Mouse (Mus musculus): ENCODE measurements around the gene Htra2.

Gene Htra2

DNA sequence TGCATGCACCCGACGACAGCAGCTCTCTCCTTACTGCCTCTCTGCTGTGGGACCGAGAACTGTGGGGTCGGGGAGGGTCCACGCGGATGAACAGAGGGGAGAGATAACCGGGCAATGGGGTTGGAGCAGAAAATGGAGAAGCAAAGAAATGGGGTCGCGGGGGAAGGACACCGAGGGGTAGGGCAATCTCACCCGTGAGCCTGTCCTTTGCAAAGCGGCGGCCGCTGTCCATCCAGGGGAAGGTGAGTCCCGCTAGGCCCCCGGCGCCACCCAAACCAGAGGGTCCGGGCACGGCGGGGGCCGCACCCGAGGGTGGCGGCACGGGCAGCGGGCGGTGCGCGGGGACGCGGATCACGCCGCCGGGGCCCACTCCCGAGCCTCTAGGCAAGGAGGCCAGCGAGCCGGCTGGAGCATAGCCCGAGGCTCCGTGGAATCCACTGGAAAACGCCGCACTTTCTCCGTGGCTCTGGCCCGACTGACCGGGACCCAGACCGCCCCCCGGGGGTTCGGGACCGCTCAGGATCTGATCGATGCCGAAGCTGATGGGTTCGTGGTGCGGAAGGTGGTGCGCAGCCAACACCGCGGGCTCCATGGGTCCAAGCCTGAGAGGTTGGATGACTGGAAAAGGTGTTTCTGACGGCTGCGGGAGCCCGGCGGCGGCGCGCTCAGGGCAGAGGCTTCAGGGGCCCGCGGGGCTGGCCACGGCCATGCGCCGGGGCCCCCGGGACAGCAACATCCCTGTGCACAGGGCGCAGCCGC is 14.6 kb upstream of the Htra2 start:
- no peak for DNase-seq (ENCODE audit: low spot score)

DNA sequence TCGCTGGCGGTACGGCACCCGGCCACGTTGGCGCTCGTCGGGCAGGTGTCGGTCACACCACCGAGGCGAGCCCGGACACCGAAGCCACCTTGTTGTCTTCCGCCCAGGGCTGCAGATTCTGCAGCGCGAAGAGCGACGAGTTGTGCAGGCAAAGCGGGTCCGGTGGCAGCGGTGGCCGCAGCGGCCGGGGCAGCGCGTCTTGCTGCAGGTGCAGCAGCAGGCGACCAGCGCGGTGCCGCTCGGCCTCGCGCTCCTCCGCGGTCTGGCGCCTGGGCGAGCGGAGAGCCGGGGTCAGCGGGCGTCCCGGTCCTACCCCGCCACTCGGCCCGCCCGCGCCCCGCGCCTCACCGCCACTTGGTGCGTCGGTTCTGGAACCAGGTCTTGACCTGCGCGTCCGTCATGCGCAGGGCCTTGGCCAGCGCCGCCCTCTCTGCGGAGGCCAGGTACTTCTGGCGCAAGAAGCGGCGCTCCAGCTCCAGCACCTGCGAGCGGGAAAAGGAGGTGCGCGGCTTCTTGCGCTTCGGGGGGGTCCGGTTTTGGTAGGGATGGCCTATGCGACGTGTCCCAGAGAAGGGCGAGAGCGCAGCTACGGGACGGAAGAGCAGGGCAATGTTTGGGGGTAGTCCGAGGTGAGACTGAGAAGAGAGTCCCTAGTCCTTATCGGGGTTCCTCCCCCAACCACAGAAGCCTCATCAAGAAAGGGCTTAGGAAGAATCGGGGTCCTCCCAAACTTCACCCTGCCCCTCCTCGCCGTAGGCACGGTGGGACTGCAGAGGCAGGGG is 13.8 kb upstream of the Htra2 start:
- DNase-seq (ENCODE audit: low spot score), result no peak

DNA sequence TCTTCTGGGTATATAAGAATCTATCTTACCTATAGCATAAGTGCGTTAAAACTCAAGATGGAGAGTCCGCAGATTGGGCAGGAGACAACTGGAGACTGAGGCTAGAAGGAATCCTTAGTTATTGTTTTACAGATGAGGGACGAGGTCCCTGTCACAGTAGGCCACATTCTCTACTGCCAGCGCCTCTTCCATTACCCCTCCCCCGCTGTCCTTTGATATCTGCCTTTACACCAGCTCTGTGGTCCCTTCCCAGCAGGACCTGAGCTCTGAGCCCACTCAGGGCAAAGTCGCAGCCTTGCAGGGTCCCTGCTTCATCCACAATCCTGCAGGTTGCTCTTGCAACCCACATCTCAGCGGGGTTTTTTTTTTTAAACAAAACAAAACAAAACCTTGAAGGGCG is 13.1 kb upstream of the Htra2 start:
- DNase-seq (ENCODE audit: low spot score), result no peak

DNA sequence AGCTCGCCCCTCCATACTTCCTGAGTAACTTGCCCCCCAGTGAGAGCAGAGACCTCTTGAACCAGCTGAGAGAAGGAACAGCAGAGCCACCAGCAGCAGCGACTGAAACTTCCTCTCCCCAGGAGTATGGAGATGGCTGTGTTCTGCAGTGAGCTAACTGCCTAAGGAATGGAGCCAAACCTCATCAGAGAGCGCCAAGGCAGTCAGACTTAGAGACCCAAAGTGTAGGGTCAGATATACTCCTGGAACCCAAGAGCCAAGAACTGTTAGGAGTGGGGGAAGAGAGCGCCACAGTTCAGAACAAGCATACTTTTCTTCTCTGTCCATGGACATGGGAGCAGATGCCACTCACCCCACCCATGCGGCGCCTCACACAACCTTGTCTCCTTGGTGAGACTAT is 11.4 kb upstream of the Htra2 start:
- DNase-seq (ENCODE audit: low spot score), result no peak

DNA sequence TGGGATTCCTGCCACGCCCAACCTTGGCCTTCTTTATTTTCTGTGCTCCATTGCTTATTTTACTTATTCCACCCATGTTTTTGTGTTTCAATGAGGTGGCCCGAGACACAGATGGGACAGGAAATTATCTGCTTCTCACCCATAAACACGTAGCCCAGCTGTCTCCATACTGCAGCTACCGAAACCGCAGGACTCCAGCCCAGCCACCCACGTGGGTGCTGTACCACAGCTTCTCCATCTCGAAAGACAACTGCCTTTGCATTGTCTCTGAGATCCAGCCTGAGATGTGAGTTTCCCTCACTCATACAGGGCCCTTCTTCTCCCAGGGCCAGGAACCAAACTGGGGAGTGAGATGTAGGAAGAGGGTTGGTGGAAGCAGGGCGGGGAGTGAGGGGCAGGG is 10.9 kb upstream of the Htra2 start:
- DNase-seq (ENCODE audit: low spot score), result no peak

DNA sequence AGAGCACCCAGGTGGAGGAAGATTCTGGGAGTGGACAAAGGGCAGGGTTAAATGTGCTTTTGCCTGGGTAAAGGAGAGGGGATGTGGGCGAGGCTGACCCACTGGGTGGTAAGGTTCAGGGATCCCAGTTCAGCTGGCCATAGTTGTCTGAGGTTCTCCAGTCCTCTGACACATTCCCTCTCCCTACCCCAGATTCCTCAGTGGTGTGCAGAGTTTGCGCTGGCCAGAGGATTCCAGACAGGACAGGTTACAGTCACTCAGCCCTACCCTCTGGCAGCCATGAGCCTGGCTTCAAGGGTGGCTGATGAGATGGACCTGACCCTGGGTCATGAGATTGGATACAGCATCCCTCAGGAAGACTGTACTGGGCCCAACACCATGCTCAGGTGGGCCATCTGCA is 3.7 kb upstream of the Htra2 start:
- DNase-seq (ENCODE audit: low spot score), result no peak

DNA sequence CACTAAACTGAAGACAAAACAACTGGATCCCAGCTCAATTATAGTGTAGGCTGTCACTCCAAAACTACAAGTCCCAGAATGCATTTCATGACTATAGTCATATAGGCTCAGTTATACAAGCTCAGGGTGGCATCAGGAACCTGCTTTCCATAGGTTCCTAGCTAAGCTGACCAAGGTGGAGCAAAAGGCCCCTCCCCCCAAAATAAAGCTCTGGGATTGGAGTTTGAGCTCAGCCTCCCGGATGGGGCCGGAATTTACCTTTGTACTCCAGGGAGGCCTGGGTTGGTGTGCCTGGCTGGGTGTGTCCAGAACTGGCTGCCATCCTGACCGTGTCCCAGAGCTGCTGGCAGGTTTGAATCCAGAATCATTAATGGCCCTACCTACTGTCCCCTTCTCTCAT is 2.7 kb upstream of the Htra2 start, which contains the start of gene Dqx1:
TSS of gene Dqx1 (plus strand) at position 55 of the 400 bp plus-strand sequence.
- peak; percentile 89 for DNase-seq (ENCODE audit: low spot score)

DNA sequence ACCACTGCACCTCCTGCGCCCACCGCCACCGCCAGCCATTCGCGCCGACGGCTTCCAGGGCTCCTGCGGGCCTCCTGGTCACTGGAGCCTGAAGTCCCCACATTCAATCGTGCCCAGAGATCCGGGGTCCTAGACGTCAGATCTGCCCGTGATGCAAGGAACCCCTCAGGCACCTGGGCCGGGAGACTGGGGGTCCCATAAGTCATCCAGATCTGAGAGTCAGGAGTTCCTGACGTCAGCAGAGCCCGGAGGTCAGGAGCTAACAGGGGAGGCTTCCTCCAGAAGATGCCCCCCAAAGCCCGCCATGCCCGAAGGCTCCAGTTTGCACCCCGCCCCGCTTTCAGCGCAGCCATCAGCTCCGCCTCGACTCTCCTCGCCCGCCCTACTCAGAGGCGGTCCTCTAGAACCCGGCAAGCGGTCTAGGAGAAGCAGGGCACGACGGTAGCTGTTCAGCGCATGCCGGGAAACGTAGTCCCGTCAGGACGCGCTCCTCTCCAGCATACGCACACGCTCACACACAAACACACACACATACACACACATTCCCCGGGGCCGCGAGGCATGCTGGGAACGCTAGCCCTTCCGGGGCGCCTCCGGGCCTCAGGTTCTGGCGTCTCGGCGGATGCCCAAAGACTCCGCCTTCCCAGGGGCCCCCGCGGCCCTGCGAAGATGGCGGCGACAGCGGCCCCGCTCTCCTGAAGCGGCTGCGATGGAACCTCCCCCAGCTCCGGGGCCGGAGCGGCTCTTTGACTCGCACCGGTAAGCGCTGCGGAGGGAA is 810 bp downstream of the Htra2 start, which contains the start of gene Aup1:
TSS of gene Aup1 (plus strand) at position 448 of the 778 bp plus-strand sequence.
- DNase-seq (ENCODE audit: low spot score), result peak; percentile 98

DNA sequence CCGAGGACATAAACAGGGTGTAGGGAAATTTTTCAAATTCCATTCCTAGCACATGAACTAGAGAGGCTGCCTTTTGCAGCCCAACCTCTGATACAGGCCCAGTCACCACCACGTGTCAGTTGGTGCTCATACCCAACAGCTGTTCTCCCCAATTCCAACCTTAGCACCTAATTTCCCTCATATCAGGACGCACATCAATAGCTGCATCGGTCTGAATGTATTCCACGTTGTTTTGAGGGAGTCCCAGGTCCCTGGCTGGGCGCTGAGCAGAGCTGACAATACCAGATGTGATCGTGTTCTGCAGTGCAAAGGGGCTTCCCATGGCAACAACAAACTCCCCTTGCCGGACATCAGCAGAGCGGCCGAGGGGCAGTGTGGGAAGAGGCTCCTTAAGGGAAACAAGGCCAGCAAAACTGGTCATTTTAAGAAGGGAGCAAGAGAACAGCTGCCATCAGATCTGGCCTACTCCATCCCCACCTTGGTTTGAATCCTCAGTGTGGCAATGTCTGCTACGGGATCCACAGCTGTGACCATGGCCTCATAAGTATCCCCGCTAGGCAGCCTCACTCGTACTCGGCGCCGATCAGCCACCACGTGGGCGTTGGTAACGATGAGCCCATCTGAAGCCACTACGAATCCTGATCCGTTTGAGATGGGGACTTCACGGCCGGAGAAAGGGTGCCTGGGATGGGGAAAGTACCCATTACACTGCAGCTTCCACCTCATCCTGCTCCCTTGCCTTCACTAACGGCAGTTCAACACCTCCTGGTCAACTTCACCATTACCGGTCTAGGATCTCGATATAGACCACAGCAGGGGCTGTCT is 1.7 kb downstream of the Htra2 start:
- peak; percentile 45 for DNase-seq (ENCODE audit: low spot score)

DNA sequence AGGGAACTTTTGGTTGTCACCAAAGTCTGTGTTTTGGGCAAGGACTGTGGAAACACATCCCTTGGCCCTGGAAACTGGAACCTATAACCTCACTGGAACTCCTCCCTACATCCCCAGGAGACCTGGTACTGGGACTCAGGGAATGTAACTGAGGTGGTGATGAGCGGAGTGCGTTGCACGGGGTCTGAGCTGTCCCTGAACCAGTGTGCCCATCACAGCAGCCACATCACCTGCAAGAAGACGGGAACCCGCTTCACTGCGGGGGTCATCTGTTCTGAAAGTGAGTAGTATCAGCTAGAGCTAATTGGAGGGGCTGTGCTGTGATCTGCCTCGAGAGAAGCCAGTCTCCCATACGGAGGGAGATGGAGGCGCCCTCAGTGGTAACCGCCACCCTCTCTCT is 5.7 kb downstream of the Htra2 start:
- no peak for DNase-seq (ENCODE audit: low spot score)

DNA sequence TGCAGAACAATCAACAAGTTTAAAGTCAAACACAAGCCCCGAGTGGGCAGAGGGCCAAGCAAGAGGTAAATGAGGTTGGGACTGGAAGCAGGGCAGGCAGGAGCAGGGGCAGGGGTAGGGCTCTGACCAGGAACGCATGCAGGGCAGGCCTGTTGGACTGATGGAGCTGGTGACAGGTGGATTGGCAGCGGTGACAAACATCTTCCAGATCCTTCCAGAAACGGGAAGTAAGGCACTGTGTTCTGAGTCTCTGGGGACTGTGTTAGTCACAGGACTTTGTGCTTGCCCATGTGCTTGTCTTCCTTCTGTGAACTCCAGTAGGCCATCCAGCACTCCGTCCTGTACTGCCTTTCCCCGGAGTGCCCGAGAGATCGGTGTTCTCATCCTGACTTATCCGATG is 10.3 kb downstream of the Htra2 start:
- no peak for DNase-seq (ENCODE audit: low spot score)

DNA sequence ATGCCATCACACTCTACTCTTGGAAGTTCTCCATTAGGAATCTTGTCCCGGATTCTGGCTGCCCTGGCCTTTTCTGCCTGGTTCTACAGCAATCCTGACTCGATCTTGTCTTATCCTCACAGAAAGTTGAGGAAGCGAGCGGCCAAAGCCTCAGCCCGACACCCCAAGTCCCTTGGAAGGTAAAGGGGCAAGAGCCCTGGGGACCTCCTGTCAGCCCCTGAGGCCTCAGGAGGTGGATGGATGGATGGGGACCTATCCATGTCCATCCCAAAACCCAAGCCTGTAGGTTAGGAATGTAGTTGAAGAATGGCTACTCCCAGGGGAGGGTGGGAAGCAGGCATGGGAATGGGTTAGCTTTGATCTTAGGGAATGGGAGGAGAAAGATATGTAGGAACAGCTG is 11.1 kb downstream of the Htra2 start:
- DNase-seq (ENCODE audit: low spot score), result no peak

DNA sequence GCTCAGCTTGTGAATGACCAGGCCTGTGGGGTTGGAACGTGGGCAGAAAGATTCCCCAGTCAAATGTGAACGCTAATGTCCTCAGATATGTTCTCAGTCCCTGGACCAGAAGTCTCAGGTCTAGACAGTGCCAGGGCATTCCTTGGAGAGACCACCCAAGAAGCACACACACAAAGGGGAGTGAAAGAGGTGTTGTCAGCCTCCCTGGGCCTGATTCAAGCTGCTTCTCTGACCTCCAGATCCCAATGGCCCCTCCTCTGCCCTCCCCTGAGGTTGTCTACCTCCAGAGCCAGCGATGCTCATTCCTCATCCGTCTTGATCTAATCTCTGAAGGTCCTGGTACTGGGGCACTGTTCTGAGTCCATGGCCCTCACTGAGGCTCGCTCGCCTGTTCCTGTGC is 11.5 kb downstream of the Htra2 start:
- DNase-seq (ENCODE audit: low spot score), result no peak

DNA sequence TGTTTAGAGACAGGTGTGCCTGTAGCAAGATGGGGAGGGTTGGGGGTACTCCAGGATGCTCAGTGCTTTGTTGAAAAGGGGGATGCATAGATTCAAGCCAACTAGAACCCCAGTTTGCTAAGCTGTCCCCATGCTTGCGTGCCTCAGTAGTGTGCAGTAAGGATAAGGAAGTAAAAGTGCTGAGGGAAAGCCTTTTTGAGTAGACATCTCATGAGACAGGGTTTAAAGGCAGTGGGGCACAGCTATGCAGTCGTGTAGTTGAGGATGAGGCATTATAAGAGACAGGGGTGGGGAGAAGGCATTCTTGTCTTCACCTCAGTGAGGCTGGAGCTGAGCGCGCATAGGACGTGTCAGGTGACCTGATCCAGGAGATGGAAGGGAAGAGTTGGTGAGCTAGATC is 14.5 kb downstream of the Htra2 start:
- DNase-seq (ENCODE audit: low spot score), result no peak

DNA sequence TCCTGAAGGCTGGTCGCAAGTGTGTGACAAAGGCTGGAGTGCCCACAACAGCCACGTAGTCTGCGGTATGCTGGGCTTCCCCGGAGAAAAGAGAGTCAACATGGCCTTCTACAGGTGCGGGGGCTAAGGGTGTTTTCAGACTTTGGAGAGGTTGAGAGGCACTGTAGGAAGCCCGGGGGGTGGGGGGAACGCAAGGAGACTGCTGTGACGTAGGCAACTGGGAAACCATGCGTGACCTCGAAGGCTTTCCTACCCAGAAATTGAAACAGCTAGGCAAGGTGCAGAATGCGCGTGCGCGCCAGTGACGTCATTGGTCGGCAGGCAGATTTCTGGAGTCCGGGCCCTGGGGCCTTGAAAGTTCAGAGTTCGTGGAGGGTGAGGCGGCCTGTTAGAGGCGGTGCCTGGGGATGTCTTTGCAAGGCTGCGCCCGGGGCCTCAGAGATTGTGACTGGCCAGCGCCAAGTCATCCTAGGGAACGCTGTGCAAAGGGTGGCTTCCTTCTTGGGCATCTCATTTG is 16.5 kb downstream of the Htra2 start:
- peak; percentile 90 for DNase-seq (ENCODE audit: low spot score)

DNA sequence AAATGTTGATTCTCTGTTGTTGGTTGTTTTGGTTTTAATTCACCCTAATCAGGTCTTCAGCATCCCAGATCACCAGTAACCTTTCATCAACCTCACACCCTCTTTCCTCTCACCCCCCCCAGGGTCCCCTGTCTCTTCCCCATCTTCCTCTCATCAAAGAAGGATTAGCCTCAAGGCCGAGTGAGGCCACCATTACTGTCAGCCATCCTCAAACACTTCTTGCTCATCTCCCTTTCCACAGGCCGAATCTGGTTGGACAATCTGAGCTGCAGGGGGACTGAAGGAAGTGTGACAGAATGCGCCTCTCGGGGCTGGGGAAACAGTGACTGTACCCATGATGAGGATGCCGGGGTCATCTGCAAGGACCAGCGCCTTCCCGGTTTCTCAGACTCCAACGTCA is 17.9 kb downstream of the Htra2 start:
- no peak for DNase-seq (ENCODE audit: low spot score)

DNA sequence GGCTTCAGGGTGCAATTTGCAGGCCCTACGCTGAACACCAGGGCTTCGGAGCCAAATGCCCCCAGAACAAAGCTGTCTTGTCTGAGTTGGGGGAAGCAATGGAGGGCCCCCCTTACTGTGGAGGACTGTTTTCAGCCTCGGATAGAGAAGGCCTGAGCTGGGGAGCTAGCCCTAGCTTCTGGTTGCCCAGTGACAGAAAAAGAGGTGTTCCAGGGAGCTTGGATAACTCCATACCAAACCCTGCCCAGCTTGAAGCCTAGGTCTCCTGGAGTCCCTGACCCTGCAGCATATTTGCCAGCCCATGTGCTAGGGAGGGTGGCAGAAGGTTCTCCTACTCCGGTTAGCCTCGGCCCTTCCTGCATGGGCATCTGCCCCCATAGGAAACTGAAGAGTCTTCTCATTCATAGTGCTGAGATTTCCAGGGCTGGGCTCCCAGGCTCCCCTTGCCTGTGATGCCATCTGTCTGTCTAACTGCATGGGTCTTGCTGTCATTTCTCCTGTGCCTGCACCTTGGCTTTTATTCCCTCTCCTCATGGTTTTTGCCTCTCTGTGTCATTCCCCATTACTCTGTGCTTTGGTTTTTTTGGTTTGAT is 20.5 kb downstream of the Htra2 start:
- DNase-seq (ENCODE audit: low spot score), result no peak

DNA sequence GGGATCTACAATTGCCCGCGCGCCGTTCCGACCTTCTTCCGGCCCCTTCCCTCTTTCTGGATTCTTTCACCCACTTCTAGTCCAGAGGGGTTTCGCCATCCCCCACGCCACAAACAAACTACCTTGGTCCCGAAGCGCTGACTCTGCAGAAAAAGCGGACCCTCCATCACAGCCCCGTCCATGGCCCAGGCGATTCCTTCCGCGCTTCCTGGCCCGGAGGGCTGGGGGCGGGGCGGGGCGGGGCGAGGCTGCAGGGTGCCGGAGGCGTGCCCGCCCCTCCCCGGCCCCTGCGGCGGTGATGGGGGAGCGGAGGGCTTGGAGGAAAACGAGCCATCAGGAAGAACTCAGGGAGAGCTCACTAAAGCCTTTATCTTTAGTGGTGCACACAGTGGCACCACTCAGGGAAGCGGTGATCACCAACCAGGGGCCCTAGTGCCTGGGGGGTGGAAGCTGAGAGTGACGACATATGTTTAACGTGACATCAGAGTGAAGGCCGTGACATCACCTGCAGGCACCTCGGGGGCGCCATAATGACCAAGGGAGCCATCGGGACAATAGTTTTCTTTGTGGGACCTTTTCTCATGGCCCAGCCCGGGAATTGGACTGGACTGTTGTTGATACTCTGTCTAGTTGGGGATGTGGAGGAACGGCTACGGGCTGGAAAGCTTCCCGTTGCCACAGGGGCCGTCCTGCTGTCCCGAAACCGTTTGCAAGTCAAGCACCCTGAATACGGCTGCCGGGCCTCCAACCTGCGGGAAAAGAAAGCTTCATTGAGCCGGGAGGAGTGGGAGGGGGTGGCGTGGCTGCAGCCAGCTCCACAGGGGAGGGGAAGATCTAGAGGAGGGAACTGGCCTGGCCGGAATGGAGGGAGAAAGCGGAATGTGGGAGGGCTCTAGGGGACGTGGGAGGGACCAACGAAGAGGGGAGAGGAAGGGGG is 21.6 kb downstream of the Htra2 start, which contains the start of the genes Dok1 and Loxl3:
TSS of gene Dok1 (minus strand) at position 223 of the 937 bp plus-strand sequence.
TSS of gene Loxl3 (plus strand) at position 925 of the 937 bp plus-strand sequence.
- DNase-seq (ENCODE audit: low spot score), result peak; percentile 85

DNA sequence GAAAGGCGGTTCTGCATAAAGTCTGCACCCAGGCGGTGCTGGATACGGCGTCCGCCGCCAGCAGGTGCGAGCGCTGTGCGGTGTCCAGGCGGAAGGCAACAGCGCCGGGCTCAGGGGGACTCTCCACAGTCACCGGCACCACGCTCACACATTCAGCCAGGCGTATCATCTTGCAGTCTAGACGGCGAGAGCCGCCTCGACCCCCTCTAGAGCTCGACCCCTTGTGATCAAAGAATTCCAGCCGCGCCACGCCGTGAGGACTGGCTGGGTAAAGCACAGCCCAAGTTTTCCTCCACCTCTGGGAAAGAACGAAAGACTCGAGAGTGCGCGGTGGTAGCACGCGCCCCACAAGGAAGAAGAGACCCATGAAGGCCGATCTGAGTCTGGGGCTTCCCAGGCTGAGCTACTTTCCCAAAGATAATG is 22.3 kb downstream of the Htra2 start:
- peak; percentile 62 for DNase-seq (ENCODE audit: low spot score)

All from yolk sac, embryonic 10.5 days (tissue).